Mouse (Mus musculus) c-Kit-positive CD71-negative TER-119-negative erythroid progenitor cells, embryonic 14.5 days (primary cell): ENCODE data around the gene Pde3a.
"Not testable (repeated sequence)": the region's sequence is repeated elsewhere in the genome, so short reads cannot be mapped to it uniquely, and the experiment has no call there.

Experiments used
- DNase-seq: peaks from one replicate; pipeline ENCODE4 v3.0.0-alpha.2; 2013; ENCODE audit warnings: low read depth

Pde3a gene

GRCm38 (mm10) chr6:141267888-141268570, 19.0 kb downstream of the Pde3a start:
- no peak for DNase-seq

GRCm38 (mm10) chr6:141268871-141269270, 19.8 kb downstream of the Pde3a start:
- DNase-seq: no peak

GRCm38 (mm10) chr6:141271133-141271532, 22.1 kb downstream of the Pde3a start:
- no peak for DNase-seq

- DNase-seq: no peak
These were observed 22.5 kb downstream of the Pde3a start for GRCm38 (mm10) chr6:141271579-141271978.

- no peak for DNase-seq
These were observed 24.6 kb downstream of the Pde3a start for GRCm38 (mm10) chr6:141273685-141274084.

GRCm38 (mm10) chr6:141281685-141282084, 32.6 kb downstream of the Pde3a start:
- no peak for DNase-seq

- DNase-seq: no peak
These were observed 33.7 kb downstream of the Pde3a start for GRCm38 (mm10) chr6:141282796-141283195.

GRCm38 (mm10) chr6:141291195-141291594, 42.1 kb downstream of the Pde3a start:
- no peak for DNase-seq

GRCm38 (mm10) chr6:141292826-141293459, 43.9 kb downstream of the Pde3a start:
- DNase-seq: no peak

- no peak for DNase-seq
These were observed 44.4 kb downstream of the Pde3a start for GRCm38 (mm10) chr6:141293460-141293853.

GRCm38 (mm10) chr6:141295264-141295663, 46.2 kb downstream of the Pde3a start:
- no peak for DNase-seq

- DNase-seq: no peak
These were observed 53.0 kb downstream of the Pde3a start for GRCm38 (mm10) chr6:141301750-141302748.

GRCm38 (mm10) chr6:141302842-141303241, 53.8 kb downstream of the Pde3a start:
- no peak for DNase-seq

- DNase-seq: no peak
These were observed 58.3 kb downstream of the Pde3a start for GRCm38 (mm10) chr6:141307326-141307725.

GRCm38 (mm10) chr6:141308451-141308850, 59.4 kb downstream of the Pde3a start:
- DNase-seq: no peak

GRCm38 (mm10) chr6:141309872-141310271, 60.8 kb downstream of the Pde3a start:
- no peak for DNase-seq

GRCm38 (mm10) chr6:141310351-141310750, 61.3 kb downstream of the Pde3a start:
- DNase-seq: no peak

- no peak for DNase-seq
These were observed 62.5 kb downstream of the Pde3a start for GRCm38 (mm10) chr6:141311615-141312014.

- no peak for DNase-seq
These were observed 64.0 kb downstream of the Pde3a start for GRCm38 (mm10) chr6:141313112-141313511.

- DNase-seq: no peak
These were observed 69.4 kb downstream of the Pde3a start for GRCm38 (mm10) chr6:141318440-141318839.

- DNase-seq: no peak
These were observed 72.2 kb downstream of the Pde3a start for GRCm38 (mm10) chr6:141321253-141321652.

GRCm38 (mm10) chr6:141322961-141323360, 73.9 kb downstream of the Pde3a start:
- no peak for DNase-seq

GRCm38 (mm10) chr6:141327134-141327533, 78.1 kb downstream of the Pde3a start:
- DNase-seq: not testable (repeated sequence)
